Mouse (Mus musculus) embryonic facial prominence, embryonic 12.5 days (tissue): Measurements from ENCODE around the gene Fcrl1. TPM values are rescaled to one million over a fixed set of nuclear protein-coding genes. Genes with fewer than 3 reads are reported as not detected.

Source experiments
- ATAC-seq: fragments of 200-750 bp; cut with Nextera tagmentation; 2 replicates; pipeline ENCODE4 v1.8.0; 2017; ENCODE audit not compliant: insufficient number of reproducible peaks, insufficient read depth, low FRiP score, low TSS enrichment
- H3K27ac ChIP-seq: fragments of 300-500 bp; sonication (generic); 2 replicates; pipeline ENCODE4 v1.5.1; 2016; ENCODE audit warnings: mild to moderate bottlenecking
- H3K27me3 ChIP-seq: fragments of 300-500 bp; sonication (generic); 2 replicates; pipeline ENCODE4 v1.6.1; 2016; ENCODE audit warnings: mild to moderate bottlenecking, moderate library complexity
- H3K36me3 ChIP-seq: fragments of 300-500 bp; sonication (generic); 2 replicates; pipeline ENCODE4 v1.6.1; 2016; ENCODE audit warnings: mild to moderate bottlenecking
- H3K4me1 ChIP-seq: fragments of 300-500 bp; sonication (generic); 2 replicates; pipeline ENCODE4 v1.6.1; 2016
- H3K4me2 ChIP-seq: fragments of 300-500 bp; sonication (generic); replicated peaks from 2 replicates; pipeline ENCODE4 v1.6.1; 2016; ENCODE audit warnings: mild to moderate bottlenecking, moderate library complexity
- H3K4me3 ChIP-seq: fragments of 300-500 bp; sonication (generic); 2 replicates; pipeline ENCODE4 v1.5.1; 2016; ENCODE audit warnings: mild to moderate bottlenecking
- H3K9ac ChIP-seq: fragments of 300-500 bp; sonication (generic); 2 replicates; pipeline ENCODE4 v1.6.1; 2016; ENCODE audit warnings: mild to moderate bottlenecking, moderate library complexity
- H3K9me3 ChIP-seq: fragments of 300-500 bp; sonication (generic); 2 replicates; pipeline ENCODE4 v1.6.1; 2016; ENCODE audit warnings: mild to moderate bottlenecking, moderate library complexity
- WGBS: fragments of 180-500 bp; shearing (Covaris S2); methylation state at CpG from one replicate; pipeline ENCODE4 v1.1.7; 2016; 5-methylcytosine and 5-hydroxymethylcytosine counted together
- polyA plus RNA-seq: library from polyadenylated mRNA; unstranded; fragments of >200 nt; fragmentation: Nextera tagmentation; extraction: Ambion mirVana; gene quantifications from 2 replicates; pipeline ENCODE4 v1.2.1, GENCODE M21; 2016

The Fcrl1 gene
- polyA plus RNA-seq, 1 experiment from 2014 or later = 0.14 TPM

DNA sequence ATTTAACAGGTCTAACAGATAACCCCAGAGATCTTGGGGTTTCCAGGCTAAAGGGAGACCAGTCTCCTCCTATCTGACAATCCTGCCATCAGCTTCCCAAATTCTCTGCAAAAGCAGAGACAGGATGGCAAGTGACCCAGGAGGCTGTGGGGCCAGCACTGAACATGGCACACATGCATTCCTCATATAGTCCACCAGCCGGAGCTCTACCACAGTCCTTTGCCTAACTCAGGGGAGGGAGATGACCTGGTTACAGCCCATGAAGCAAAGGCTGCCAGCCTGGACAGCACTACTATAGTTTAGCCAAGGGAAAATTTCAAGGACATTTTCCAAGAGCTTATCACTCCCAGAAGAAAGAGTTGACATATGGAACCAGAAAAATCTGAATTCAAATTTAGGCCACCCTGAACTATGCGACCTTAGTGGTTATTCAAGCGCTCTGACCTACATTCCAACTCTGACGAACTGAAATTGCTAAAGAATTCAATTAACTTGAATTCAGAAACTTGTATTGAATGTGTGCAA lies 46.3 kb downstream of the Fcrl1 start:
- Histone ChIP-seq H3K27me3 (no peaks in the 10 kb centered on the region), H3K4me3 (no peak overlapping the region)
- 70% methylated on average over 4 of the region's 4 CpGs for WGBS

GRCm38 (mm10) chr3:87435479-87435878 lies 59.3 kb downstream of the Fcrl1 start, which contains the start of gene Fcrl5:
Gene Fcrl5 (plus strand): TSS chr3:87435773.
- Histone ChIP-seq H3K4me3 (no peak within 1 kb of the TSS), H3K4me1 (no peaks in the 10 kb centered on the region), H3K27me3 (no peaks in the 10 kb centered on the region), H3K27ac (no peak within 1 kb of the TSS), H3K9me3 (no peaks in the 10 kb centered on the region), H3K36me3 (no peaks in the 10 kb centered on the region), H3K9ac (no peak within 1 kb of the TSS), H3K4me2 (no peak within 1 kb of the TSS)
- WGBS = 87% methylated on average over 5 of the region's 5 CpGs
- ATAC-seq = no peak

More for the DNA sequence above, 46.3 kb downstream of the Fcrl1 start:
- H3K4me1 ChIP-seq = no peaks in the 10 kb centered on the region
- no peak overlapping the region for H3K27ac ChIP-seq
- H3K36me3 ChIP-seq = no peaks in the 10 kb centered on the region
- no peak overlapping the region for H3K4me2 ChIP-seq
- no peak overlapping the region for H3K9ac ChIP-seq
- ATAC-seq = no peak
- H3K9me3 ChIP-seq = no peaks in the 10 kb centered on the region

GRCm38 (mm10) chr3:87440586-87440985 lies 64.4 kb downstream of the Fcrl1 start:
- no peak for ATAC-seq
- WGBS = 83% methylated on average over 1 of the region's 1 CpGs
- no peak overlapping the region for H3K4me2 ChIP-seq
- H3K9me3 ChIP-seq = no peaks in the 10 kb centered on the region
- H3K27ac ChIP-seq = no peak overlapping the region
- H3K27me3 ChIP-seq = no peaks in the 10 kb centered on the region
- no peaks in the 10 kb centered on the region for H3K36me3 ChIP-seq
- no peaks in the 10 kb centered on the region for H3K4me1 ChIP-seq
- H3K4me3 ChIP-seq = no peak overlapping the region
- no peak overlapping the region for H3K9ac ChIP-seq

DNA sequence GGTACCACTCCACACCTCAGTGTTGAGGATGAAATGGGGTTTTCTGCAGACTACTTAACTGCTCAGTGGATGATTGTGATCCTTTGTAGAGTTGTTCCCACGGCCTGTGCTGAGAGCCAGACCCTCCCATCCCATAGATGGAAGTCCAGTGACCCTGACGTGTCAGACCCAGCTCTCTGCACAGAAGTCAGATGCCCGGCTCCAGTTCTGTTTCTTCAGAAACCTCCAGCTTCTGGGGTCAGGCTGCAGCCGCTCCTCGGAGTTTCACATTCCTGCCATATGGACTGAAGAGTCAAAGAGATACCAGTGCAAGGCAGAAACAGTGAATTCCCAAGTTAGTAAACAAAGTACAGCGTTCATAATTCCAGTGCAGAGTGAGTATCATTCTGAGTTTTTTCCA lies 67.8 kb downstream of the Fcrl1 start:
- WGBS = 62% methylated on average over 6 of the region's 6 CpGs
- Histone ChIP-seq H3K9ac (no peak overlapping the region), H3K4me3 (no peak overlapping the region), H3K9me3 (no peaks in the 10 kb centered on the region), H3K27ac (no peak overlapping the region), H3K36me3 (no peaks in the 10 kb centered on the region), H3K4me1 (no peaks in the 10 kb centered on the region), H3K27me3 (no peaks in the 10 kb centered on the region), H3K4me2 (no peak overlapping the region)
- no peak for ATAC-seq

Other genes with a start within 250 kb of the Fcrl1 start
- gene Kirrel, start 201.6 kb upstream of the Fcrl1 start, polyA plus RNA-seq = 25.9 and 26.7 TPM in 2 replicates
- gene Fcrls, start 112.6 kb upstream of the Fcrl1 start, polyA plus RNA-seq = 7.8 and 8.0 TPM in 2 replicates
- gene Cd5l, start 18.5 kb upstream of the Fcrl1 start, polyA plus RNA-seq = 0.15 TPM in 1 of 2 replicates, not detected in the other
- not detected in 2 replicates for gene Fcrl5, start 59.4 kb downstream of the Fcrl1 start, polyA plus RNA-seq
- 16.3 and 17.8 TPM in 2 replicates for gene Etv3, start 149.0 kb downstream of the Fcrl1 start, polyA plus RNA-seq
- gene Arhgef11, start 241.2 kb downstream of the Fcrl1 start, polyA plus RNA-seq = 21.8 and 23.5 TPM in 2 replicates